ENCODE assay signal across 12 mouse cellular contexts in the genomic region with DNA sequence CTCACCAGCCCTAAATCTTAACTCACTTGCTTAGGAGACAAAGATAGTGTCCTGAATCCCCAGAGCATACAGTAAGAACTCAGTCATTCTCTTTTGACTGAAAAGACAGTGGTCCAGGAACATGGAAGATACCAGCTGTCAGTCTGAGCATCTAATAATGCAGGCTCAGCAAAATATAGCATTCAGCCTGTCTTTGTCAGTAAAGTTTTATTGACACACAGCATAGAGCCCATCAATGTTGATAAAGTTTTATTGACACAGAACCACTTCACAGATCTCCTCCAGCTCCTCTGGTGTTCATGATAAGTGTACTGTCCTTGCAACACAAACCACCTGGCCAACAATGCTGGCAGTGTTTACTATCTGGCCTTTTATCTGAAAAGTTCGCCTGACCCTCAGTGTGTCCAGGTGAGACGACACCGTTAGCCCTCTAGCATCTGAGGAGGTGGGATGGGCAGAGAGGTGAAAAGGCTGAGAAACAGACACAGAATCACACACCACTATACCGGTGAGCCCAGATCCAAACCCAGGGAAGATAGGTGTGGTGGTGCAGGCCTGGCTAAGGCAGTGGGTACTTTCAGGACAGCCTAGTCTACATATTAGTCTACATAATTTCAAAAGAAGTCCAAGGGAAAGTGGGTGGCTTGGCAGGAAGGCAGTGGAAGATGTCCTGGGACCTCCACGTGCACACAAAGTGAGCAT. TPM values are rescaled to one million over a fixed set of nuclear protein-coding genes. Genes with fewer than 3 reads are reported as not detected.
DNase-seq lines count a peak whose midpoint lies in the region; ATAC-seq and TF ChIP-seq lines count a peak whose summit lies in the region.
"Had no signal": no experiment of that assay in that cellular context is flagged by ENCODE, and none has a peak within 500 bp of the region (broad histone marks: within the 10 kb centered on the region; RNA-seq: fewer than 3 reads in every experiment).

No protein-coding gene starts in this region.

- peak overlapping the region; percentile 97; the same call in 1 of the 2 replicates for H3K27ac ChIP-seq in forebrain, embryonic 10.5 days
- H3K27ac ChIP-seq in forebrain, embryonic 12.5 days, result no peak overlapping the region
- peak overlapping the region; percentile 94; the same call in 1 of the 2 replicates for H3K27ac ChIP-seq in kidney, embryonic 14.5 days (ENCODE audit: low read depth, low read length)
- H3K27ac ChIP-seq in CH12.LX (ENCODE audit: insufficient read depth, low read depth), result no peak overlapping the region
- peak overlapping the region; percentile 96; the same call in 1 of the 2 replicates for H3K27ac ChIP-seq in limb, embryonic 10.5 days
- H3K27ac ChIP-seq: limb, embryonic 13.5 days had no signal

- no peaks in the 10 kb centered on the region for H3K79me2 ChIP-seq in CH12.LX (replicated peaks; ENCODE audit: control insufficient read depth, extremely low read depth, insufficient read depth, poor library complexity, severe bottlenecking)

- TF ChIP-seq EP300 in CH12.LX (IDR thresholded peaks at IDR 0.05; ENCODE audit: low read length), result no peak

- no peak for TF ChIP-seq POLR2A in CH12.LX (IDR thresholded peaks at IDR 0.05; ENCODE audit: low read depth, low read length)

- H3K36me3 ChIP-seq in forebrain, embryonic 10.5 days (replicated peaks), result peaks cover 12% of the 10 kb centered on the region
- H3K36me3 ChIP-seq in forebrain, embryonic 12.5 days (replicated peaks), result no peaks in the 10 kb centered on the region; the same call in 1 of the 2 replicates
- no peaks in the 10 kb centered on the region for H3K36me3 ChIP-seq in kidney, embryonic 14.5 days (ENCODE audit: control insufficient read depth, insufficient read depth, low read length)
- H3K36me3 ChIP-seq in CH12.LX (replicated peaks in 1 of 2; ENCODE audit: control insufficient read depth in 1 of 2, insufficient read depth in 1 of 2, low read length in 1 of 2), result no peaks in the 10 kb centered on the region
- H3K36me3 ChIP-seq in limb, embryonic 10.5 days, result peaks cover 6% of the 10 kb centered on the region
- H3K36me3 ChIP-seq: G1E; limb, embryonic 13.5 days had no signal

- no peak for DNase-seq in forebrain, embryonic 10.5 days (ENCODE audit: extremely low spot score, low spot score)
- DNase-seq in kidney, adult 11 months, result no peak
- DNase-seq in CH12.LX (ENCODE audit: extremely low read depth), result no peak
- DNase-seq in limb, embryonic 10.5 days (ENCODE audit: low spot score), result no peak
- DNase-seq in frontal cortex, postnatal 36 days (ENCODE audit: low spot score in 2 of 2), result no peak
- DNase-seq in ovary, adult 18-20 months (ENCODE audit: low spot score), result no peak

- H3K9me3 ChIP-seq in forebrain, embryonic 10.5 days, result no peaks in the 10 kb centered on the region
- no peaks in the 10 kb centered on the region for H3K9me3 ChIP-seq in forebrain, embryonic 12.5 days
- H3K9me3 ChIP-seq in kidney, embryonic 14.5 days (ENCODE audit: control insufficient read depth, low read length), result no peaks in the 10 kb centered on the region
- H3K9me3 ChIP-seq in CH12.LX (replicated peaks; ENCODE audit: low read length), result peaks cover 3% of the 10 kb centered on the region
- no peaks in the 10 kb centered on the region for H3K9me3 ChIP-seq in limb, embryonic 10.5 days (replicated peaks)
- H3K9me3 ChIP-seq: limb, embryonic 13.5 days had no signal

- no peak for ATAC-seq in forebrain, embryonic 12.5 days (ENCODE audit: low FRiP score)
- no peak for ATAC-seq in kidney, embryonic 14.5 days (ENCODE audit: low FRiP score, low TSS enrichment)

- H3K4me1 ChIP-seq in forebrain, embryonic 10.5 days, result peaks cover 41% of the 10 kb centered on the region
- H3K4me1 ChIP-seq in forebrain, embryonic 12.5 days, result peaks cover 32% of the 10 kb centered on the region
- H3K4me1 ChIP-seq in kidney, embryonic 14.5 days (ENCODE audit: control insufficient read depth, insufficient read depth, low read length), result peaks cover 26% of the 10 kb centered on the region
- peaks cover 8 to 33% of the 10 kb centered on the region in 2 experiments; a peak in 3 of 4 replicates for H3K4me1 ChIP-seq in CH12.LX (ENCODE audit: control insufficient read depth in 1 of 2, insufficient read depth in 2 of 2)
- peaks cover 32% of the 10 kb centered on the region for H3K4me1 ChIP-seq in limb, embryonic 10.5 days

- no peak overlapping the region for H3K9ac ChIP-seq in forebrain, embryonic 12.5 days
- no peak overlapping the region for H3K9ac ChIP-seq in kidney, embryonic 14.5 days (ENCODE audit: low read depth, low read length)
- H3K9ac ChIP-seq in CH12.LX (ENCODE audit: insufficient read depth, low read depth), result no peak overlapping the region

- in situ Hi-C loops in CH12.LX (cut with MboI; ENCODE audit: low pct_ligation_motif_present, low pct_unique_long_range_greater_than_20kb, low sequenced_read_pairs), result no loop called here

- TF ChIP-seq CTCF in CH12.LX (conservative IDR thresholded peaks at IDR 0.05 in 1 of 2, IDR thresholded peaks at IDR 0.05 in 1 of 2; ENCODE audit: low read depth in 2 of 2, low read length in 2 of 2), result no peak

- peak overlapping the region; percentile 88 for H3K4me3 ChIP-seq in forebrain, embryonic 10.5 days
- H3K4me3 ChIP-seq in forebrain, embryonic 12.5 days (replicated peaks), result no peak overlapping the region; the same call in 1 of the 2 replicates
- no peak overlapping the region for H3K4me3 ChIP-seq in kidney, embryonic 14.5 days (ENCODE audit: low read length)
- H3K4me3 ChIP-seq in CH12.LX (replicated peaks in 1 of 3; ENCODE audit: low read depth in 2 of 3, low read length in 2 of 3, poor library complexity in 1 of 3), result no peak overlapping the region
- H3K4me3 ChIP-seq in limb, embryonic 10.5 days, result 0 out of 2 replicates have a peak overlapping the region, but pooled peaks have one; percentile 92

- no peak for TF ChIP-seq RAD21 in CH12.LX (IDR thresholded peaks at IDR 0.05; ENCODE audit: low read depth, low read length)

- 83% methylated on average over 5 of the region's 5 CpGs for WGBS in forebrain, embryonic 10.5 days
- 86% methylated on average over 5 of the region's 5 CpGs for WGBS in forebrain, embryonic 12.5 days
- WGBS in kidney, embryonic 14.5 days, result 73% methylated on average over 5 of the region's 5 CpGs
- WGBS in limb, embryonic 10.5 days, result 79% methylated on average over 5 of the region's 5 CpGs

- H3K27me3 ChIP-seq in forebrain, embryonic 10.5 days (ENCODE audit: poor library complexity, severe bottlenecking), result 0 out of 2 replicates have a peak, but pooled peaks cover 7% of the 10 kb centered on the region
- H3K27me3 ChIP-seq in forebrain, embryonic 12.5 days, result 0 out of 2 replicates have a peak, but pooled peaks cover 4% of the 10 kb centered on the region
- H3K27me3 ChIP-seq in kidney, embryonic 14.5 days (ENCODE audit: control insufficient read depth, insufficient read depth, low read length), result no peaks in the 10 kb centered on the region
- H3K27me3 ChIP-seq in CH12.LX (replicated peaks), result peaks cover 40% of the 10 kb centered on the region
- H3K27me3 ChIP-seq in limb, embryonic 10.5 days (ENCODE audit: low read depth, poor library complexity, severe bottlenecking), result no peaks in the 10 kb centered on the region; the same call in 1 of the 2 replicates
- H3K27me3 ChIP-seq: limb, embryonic 13.5 days had no signal

- dilution Hi-C loops in CH12.LX (cut with MboI; ENCODE audit: extremely low pct_ligation_motif_present, extremely low pct_unique_long_range_greater_than_20kb, low sequenced_read_pairs), result no loop called here

- no peak overlapping the region for H3K4me2 ChIP-seq in forebrain, embryonic 12.5 days
- no peak overlapping the region for H3K4me2 ChIP-seq in kidney, embryonic 14.5 days (replicated peaks; ENCODE audit: low read depth, low read length)
- H3K4me2 ChIP-seq in CH12.LX (ENCODE audit: insufficient read depth, low read depth, poor library complexity, severe bottlenecking), result no peak overlapping the region

RNA-seq across cellular contexts. Expression of a gene that starts 0.9 kb away (rescaled TPM):
- 114 and 119 TPM in 2 replicates for polyA plus RNA-seq in forebrain, embryonic 10.5 days (2016; fragmentation: Nextera tagmentation; extraction: Ambion mirVana)
- polyA plus RNA-seq in forebrain, embryonic 12.5 days (2016; fragmentation: Nextera tagmentation; extraction: Ambion mirVana), result 184 and 194 TPM in 2 replicates
- 101 and 136 TPM in 2 replicates for polyA plus RNA-seq in kidney, embryonic 14.5 days (2014; fragmentation: Nextera tagmentation; extraction: Ambion mirVana)
- total RNA-seq in CH12.LX (2012; rRNA removed), result 3.1 and 5.3 TPM in 2 replicates
- 0.36 and 0.78 TPM in 2 replicates for total RNA-seq in CH12.LX (2014; rRNA removed)
- 1.5 and 2.5 TPM in 2 replicates for polyA plus RNA-seq in CH12.LX (2012; ENCODE audit: insufficient read length, low read depth)
- 121 and 126 TPM in 2 replicates for polyA plus RNA-seq in limb, embryonic 10.5 days (2016; fragmentation: Nextera tagmentation; extraction: Ambion mirVana)

RNA-seq across cellular contexts. Expression of a gene that starts 1.7 kb away (rescaled TPM):
- polyA plus RNA-seq in forebrain, embryonic 10.5 days (2016; fragmentation: Nextera tagmentation; extraction: Ambion mirVana), result not detected in 2 replicates
- polyA plus RNA-seq in forebrain, embryonic 12.5 days (2016; fragmentation: Nextera tagmentation; extraction: Ambion mirVana), result 0.09 TPM in 1 of 2 replicates, not detected in the other
- not detected in 2 replicates for polyA plus RNA-seq in kidney, embryonic 14.5 days (2014; fragmentation: Nextera tagmentation; extraction: Ambion mirVana)
- total RNA-seq in CH12.LX (2012; rRNA removed) (0.08 and 0.21 TPM in 2 replicates), CH12.LX (2014; rRNA removed) (not detected in 2 replicates)
- polyA plus RNA-seq in CH12.LX (2012; ENCODE audit: insufficient read length, low read depth), result not detected in 2 replicates
- 0.19 TPM in 1 of 2 replicates, not detected in the other for polyA plus RNA-seq in limb, embryonic 10.5 days (2016; fragmentation: Nextera tagmentation; extraction: Ambion mirVana)
- total RNA-seq: heart, postnatal 36 days had no signal
- polyA plus RNA-seq: G1E had no signal

RNA-seq across cellular contexts. Expression of a gene that starts 15.4 kb away (rescaled TPM):
- polyA plus RNA-seq in forebrain, embryonic 10.5 days (2016; fragmentation: Nextera tagmentation; extraction: Ambion mirVana), result 1.1 and 1.5 TPM in 2 replicates
- 0.55 and 1.0 TPM in 2 replicates for polyA plus RNA-seq in forebrain, embryonic 12.5 days (2016; fragmentation: Nextera tagmentation; extraction: Ambion mirVana)
- 4.9 and 8.2 TPM in 2 replicates for polyA plus RNA-seq in kidney, embryonic 14.5 days (2014; fragmentation: Nextera tagmentation; extraction: Ambion mirVana)
- 0.25 TPM in 2 replicates for total RNA-seq in CH12.LX (2012; rRNA removed)
- not detected in 2 replicates for total RNA-seq in CH12.LX (2014; rRNA removed)
- not detected in 2 replicates for polyA plus RNA-seq in CH12.LX (2012; ENCODE audit: insufficient read length, low read depth)
- 1.8 and 2.3 TPM in 2 replicates for polyA plus RNA-seq in limb, embryonic 10.5 days (2016; fragmentation: Nextera tagmentation; extraction: Ambion mirVana)

RNA-seq across cellular contexts. Expression of a gene that starts 25.7 kb away (rescaled TPM):
- polyA plus RNA-seq in forebrain, embryonic 10.5 days (2016; fragmentation: Nextera tagmentation; extraction: Ambion mirVana), result 92.4 and 113 TPM in 2 replicates
- 96.8 and 103 TPM in 2 replicates for polyA plus RNA-seq in forebrain, embryonic 12.5 days (2016; fragmentation: Nextera tagmentation; extraction: Ambion mirVana)
- 95.9 and 104 TPM in 2 replicates for polyA plus RNA-seq in kidney, embryonic 14.5 days (2014; fragmentation: Nextera tagmentation; extraction: Ambion mirVana)
- total RNA-seq in CH12.LX (2012; rRNA removed) (67.9 and 74.8 TPM in 2 replicates), CH12.LX (2014; rRNA removed) (28.9 and 32.4 TPM in 2 replicates)
- 90.7 and 112 TPM in 2 replicates for polyA plus RNA-seq in CH12.LX (2012; ENCODE audit: insufficient read length, low read depth)
- polyA plus RNA-seq in limb, embryonic 10.5 days (2016; fragmentation: Nextera tagmentation; extraction: Ambion mirVana), result 141 and 151 TPM in 2 replicates

RNA-seq across cellular contexts. Expression of a gene that starts 28.3 kb away (rescaled TPM):
- polyA plus RNA-seq in forebrain, embryonic 10.5 days (2016; fragmentation: Nextera tagmentation; extraction: Ambion mirVana), result 0.18 and 1.0 TPM in 2 replicates
- 0.81 and 1.1 TPM in 2 replicates for polyA plus RNA-seq in forebrain, embryonic 12.5 days (2016; fragmentation: Nextera tagmentation; extraction: Ambion mirVana)
- polyA plus RNA-seq in kidney, embryonic 14.5 days (2014; fragmentation: Nextera tagmentation; extraction: Ambion mirVana), result 4.1 and 9.0 TPM in 2 replicates
- total RNA-seq in CH12.LX (2012; rRNA removed) (not detected in 2 replicates), CH12.LX (2014; rRNA removed) (not detected in 2 replicates)
- polyA plus RNA-seq in CH12.LX (2012; ENCODE audit: insufficient read length, low read depth), result not detected in 2 replicates
- polyA plus RNA-seq in limb, embryonic 10.5 days (2016; fragmentation: Nextera tagmentation; extraction: Ambion mirVana), result 0.60 TPM in 1 of 2 replicates, not detected in the other
- polyA plus RNA-seq: activated CD4-positive, CD25-positive, alpha-beta regulatory T cell, adult 4 months; G1E had no signal

Comparison
In these comparisons a context has a peak if more than half of its experiments do, and no peak if none do; other contexts are left out.
1. H3K27ac ChIP-seq: peak in forebrain, embryonic 10.5 days (single experiment), kidney, embryonic 14.5 days (single experiment) and limb, embryonic 10.5 days (single experiment); none in forebrain, embryonic 12.5 days (single experiment) and CH12.LX (single experiment).
2. H3K4me3 ChIP-seq: peak in forebrain, embryonic 10.5 days (single experiment) and limb, embryonic 10.5 days (single experiment); none in forebrain, embryonic 12.5 days (single experiment), kidney, embryonic 14.5 days (single experiment) and CH12.LX (0 of 3).
3. RNA of a gene that starts 0.9 kb away (polyA plus RNA-seq): 184 to 194 TPM in forebrain, embryonic 12.5 days, 101 to 136 TPM in kidney, embryonic 14.5 days, 121 to 126 TPM in limb, embryonic 10.5 days and 114 to 119 TPM in forebrain, embryonic 10.5 days; 1.5 to 2.5 TPM in CH12.LX; every median in the first group is over 10 times any median in the second.